Mouse (Mus musculus) stomach, postnatal 0 days (tissue): ENCODE measurements around the gene Mad1l1.

Experiments used
- CTCF ChIP-seq: IDR thresholded peaks from 2 replicates; pipeline ENCODE4 v1.5.1; 2016; ENCODE audit warnings: antibody characterized with exemption, low read depth, mild to moderate bottlenecking, moderate library complexity
- EP300 ChIP-seq: optimal IDR thresholded peaks from 2 replicates; pipeline ENCODE3; 2016; ENCODE audit warnings: antibody characterized with exemption

GRCm38 (mm10) chr5:140052405-140052804 is 268.9 kb downstream of the Mad1l1 start:
- no peak for TF ChIP-seq CTCF
- no peak for TF ChIP-seq EP300
